Mouse (Mus musculus): ENCODE results near the gene Lim2. TPM values are rescaled to one million over a fixed set of nuclear protein-coding genes. Genes with fewer than 3 reads are reported as not detected.
A peak's percentile ranks its signal among the peaks of the same experiment; 100 is the strongest.

The Lim2 gene
- total and polyA plus RNA-seq, 2 experiments from 2014 or later = not detected

- 86% methylated on average over 3 of the region's 3 CpGs for WGBS
- no peaks in the 10 kb centered on the region for H3K27me3 ChIP-seq (ENCODE audit: insufficient read depth, low read length)
- H3K4me3 ChIP-seq (ENCODE audit: low read depth, low read length) = no peak overlapping the region
- no peaks in the 10 kb centered on the region for H3K36me3 ChIP-seq (ENCODE audit: insufficient read depth, low read length)
- DNase-seq (ENCODE audit: low spot score) (no peak), ATAC-seq (ENCODE audit: low FRiP score) (no peak)
- no peak for TF ChIP-seq CTCF (IDR thresholded peaks at IDR 0.05)
- no peaks in the 10 kb centered on the region for H3K9me3 ChIP-seq (ENCODE audit: low read length)
- peaks cover 16% of the 10 kb centered on the region for H3K4me1 ChIP-seq (ENCODE audit: insufficient read depth, low read length)
- H3K27ac ChIP-seq (ENCODE audit: low read depth, low read length) = no peak overlapping the region
- no peak overlapping the region for H3K4me2 ChIP-seq (ENCODE audit: low read depth, low read length, poor library complexity, severe bottlenecking)
- no peak overlapping the region for H3K9ac ChIP-seq (replicated peaks; ENCODE audit: low read length, poor library complexity, severe bottlenecking)
Measured at GRCm38 (mm10) chr7:43441071-43441470, 13.6 kb downstream of the Lim2 start.

- Histone ChIP-seq H3K9me3 (ENCODE audit: low read length) (no peaks in the 10 kb centered on the region), H3K4me3 (ENCODE audit: low read depth, low read length) (peak overlapping the region; percentile 50), H3K4me1 (ENCODE audit: insufficient read depth, low read length) (peaks cover 16% of the 10 kb centered on the region), H3K27ac (ENCODE audit: low read depth, low read length) (peak overlapping the region; percentile 87), H3K9ac (replicated peaks; ENCODE audit: low read length, poor library complexity, severe bottlenecking) (peak overlapping the region; percentile 65), H3K4me2 (ENCODE audit: low read depth, low read length, poor library complexity, severe bottlenecking) (peak overlapping the region; percentile 60), H3K27me3 (ENCODE audit: insufficient read depth, low read length) (no peaks in the 10 kb centered on the region), H3K36me3 (ENCODE audit: insufficient read depth, low read length) (no peaks in the 10 kb centered on the region)
- ATAC-seq (ENCODE audit: low FRiP score) = no peak
- WGBS = 14% methylated on average over 9 of the region's 9 CpGs
- DNase-seq (ENCODE audit: low spot score) = no peak
- TF ChIP-seq CTCF (IDR thresholded peaks at IDR 0.05) = no peak
Measured at GRCm38 (mm10) chr7:43442684-43443083, 15.2 kb downstream of the Lim2 start.

GRCm38 (mm10) chr7:43443126-43443916 lies 15.9 kb downstream of the Lim2 start:
- peak overlapping the region; percentile 60 for H3K4me2 ChIP-seq (ENCODE audit: low read depth, low read length, poor library complexity, severe bottlenecking)
- no peaks in the 10 kb centered on the region for H3K36me3 ChIP-seq (ENCODE audit: insufficient read depth, low read length)
- peak overlapping the region; percentile 87 for H3K27ac ChIP-seq (ENCODE audit: low read depth, low read length)
- peak overlapping the region; percentile 65 for H3K9ac ChIP-seq (replicated peaks; ENCODE audit: low read length, poor library complexity, severe bottlenecking)
- peaks cover 16% of the 10 kb centered on the region for H3K4me1 ChIP-seq (ENCODE audit: insufficient read depth, low read length)
- H3K9me3 ChIP-seq (ENCODE audit: low read length) = no peaks in the 10 kb centered on the region
- peak; percentile 56 for DNase-seq (ENCODE audit: low spot score)
- H3K27me3 ChIP-seq (ENCODE audit: insufficient read depth, low read length) = no peaks in the 10 kb centered on the region
- peak; percentile 81 for ATAC-seq (ENCODE audit: low FRiP score)
- H3K4me3 ChIP-seq (ENCODE audit: low read depth, low read length) = peak overlapping the region; percentile 50
- under 1% methylated on average over 36 of the region's 36 CpGs for WGBS
- TF ChIP-seq CTCF (IDR thresholded peaks at IDR 0.05) = no peak

DNA sequence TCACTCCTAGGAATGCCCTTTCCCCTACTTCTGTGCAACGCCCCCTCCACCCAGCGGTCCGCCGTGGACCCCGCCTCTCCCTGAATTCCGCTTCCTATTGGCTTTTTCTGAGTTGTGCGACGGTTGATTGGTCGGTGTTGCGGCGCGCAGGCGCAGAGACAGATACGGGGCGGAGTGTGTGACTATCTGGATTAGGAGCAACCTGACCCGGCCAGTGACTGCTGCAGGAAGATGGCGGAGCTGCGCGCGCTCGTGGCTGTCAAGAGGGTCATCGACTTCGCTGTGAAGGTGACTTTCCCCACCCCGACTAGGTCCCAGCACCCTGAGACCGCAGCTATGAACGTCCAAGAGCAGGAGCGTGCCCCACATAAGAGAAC lies 16.4 kb downstream of the Lim2 start, which contains the start of the genes Etfb and Gm45233:
TSS of gene Etfb (plus strand) at position 167 of the 377 bp plus-strand sequence.
TSS of gene Gm45233 (plus strand) at position 212 of the 377 bp plus-strand sequence.
- ATAC-seq (ENCODE audit: low FRiP score) = peak; percentile 96
- no peaks in the 10 kb centered on the region for H3K9me3 ChIP-seq (ENCODE audit: low read length)
- H3K4me1 ChIP-seq (ENCODE audit: insufficient read depth, low read length) = peaks cover 16% of the 10 kb centered on the region
- peak within 1 kb of the TSS; percentile 60 for H3K4me2 ChIP-seq (ENCODE audit: low read depth, low read length, poor library complexity, severe bottlenecking)
- TF ChIP-seq CTCF (IDR thresholded peaks at IDR 0.05) = no peak; the same call in 1 of the 2 replicates
- under 1% methylated on average over 27 of the region's 27 CpGs for WGBS
- H3K4me3 ChIP-seq (ENCODE audit: low read depth, low read length) = peak within 1 kb of the TSS; percentile 50
- peak within 1 kb of the TSS; percentile 87 for H3K27ac ChIP-seq (ENCODE audit: low read depth, low read length)
- peak; percentile 96 for DNase-seq (ENCODE audit: low spot score)
- H3K9ac ChIP-seq (replicated peaks; ENCODE audit: low read length, poor library complexity, severe bottlenecking) = peak within 1 kb of the TSS; percentile 65
- H3K36me3 ChIP-seq (ENCODE audit: insufficient read depth, low read length) = no peaks in the 10 kb centered on the region
- no peaks in the 10 kb centered on the region for H3K27me3 ChIP-seq (ENCODE audit: insufficient read depth, low read length)

- Histone ChIP-seq H3K4me3 (ENCODE audit: low read depth, low read length) (no peak overlapping the region), H3K36me3 (ENCODE audit: insufficient read depth, low read length) (peaks cover 5% of the 10 kb centered on the region; the same call in 1 of the 2 replicates), H3K4me1 (ENCODE audit: insufficient read depth, low read length) (peaks cover 13% of the 10 kb centered on the region), H3K9ac (replicated peaks; ENCODE audit: low read length, poor library complexity, severe bottlenecking) (no peak overlapping the region), H3K27ac (ENCODE audit: low read depth, low read length) (no peak overlapping the region), H3K27me3 (ENCODE audit: insufficient read depth, low read length) (no peaks in the 10 kb centered on the region), H3K9me3 (ENCODE audit: low read length) (no peaks in the 10 kb centered on the region), H3K4me2 (ENCODE audit: low read depth, low read length, poor library complexity, severe bottlenecking) (no peak overlapping the region)
- 94% methylated on average over 4 of the region's 4 CpGs for WGBS
- DNase-seq (ENCODE audit: low spot score) (no peak), ATAC-seq (ENCODE audit: low FRiP score) (no peak)
- no peak for TF ChIP-seq CTCF (IDR thresholded peaks at IDR 0.05)
Measured at GRCm38 (mm10) chr7:43447801-43448200, 20.3 kb downstream of the Lim2 start.

- ATAC-seq (ENCODE audit: low FRiP score) (no peak), DNase-seq (ENCODE audit: low spot score) (no peak)
- WGBS = 92% methylated on average over 2 of the region's 3 CpGs
- no peak for TF ChIP-seq CTCF (IDR thresholded peaks at IDR 0.05)
- Histone ChIP-seq H3K27me3 (ENCODE audit: insufficient read depth, low read length) (no peaks in the 10 kb centered on the region), H3K36me3 (ENCODE audit: insufficient read depth, low read length) (peaks cover 5% of the 10 kb centered on the region; the same call in 1 of the 2 replicates), H3K4me2 (ENCODE audit: low read depth, low read length, poor library complexity, severe bottlenecking) (no peak overlapping the region), H3K9ac (replicated peaks; ENCODE audit: low read length, poor library complexity, severe bottlenecking) (no peak overlapping the region), H3K4me1 (ENCODE audit: insufficient read depth, low read length) (peaks cover 10% of the 10 kb centered on the region), H3K9me3 (ENCODE audit: low read length) (no peaks in the 10 kb centered on the region), H3K4me3 (ENCODE audit: low read depth, low read length) (no peak overlapping the region), H3K27ac (ENCODE audit: low read depth, low read length) (no peak overlapping the region)
Measured at GRCm38 (mm10) chr7:43448246-43448645, 20.8 kb downstream of the Lim2 start.
